Mouse (Mus musculus) liver, embryonic 13.5 days (tissue): ENCODE data around the gene Rnf111. TPM values are rescaled to one million over a fixed set of nuclear protein-coding genes. Genes with fewer than 3 reads are reported as not detected.

Experiments used
- ATAC-seq: fragments of 200-750 bp; cut with Nextera tagmentation; 2 replicates; pipeline ENCODE4 v1.8.0; 2017; ENCODE audit warnings: low read depth, mild to moderate bottlenecking, moderate number of reproducible peaks, moderate library complexity
- DNase-seq: peaks from one replicate; pipeline ENCODE4 v3.0.0; 2022
- H3K27ac ChIP-seq: fragments of 300-500 bp; sonication (generic); 2 replicates; pipeline ENCODE4 v1.5.1; 2015; ENCODE audit warnings: moderate library complexity, mild to moderate bottlenecking, inconsistent platforms
- H3K27me3 ChIP-seq: fragments of 300-500 bp; sonication (generic); 2 replicates; pipeline ENCODE4 v1.6.1; 2015; ENCODE audit warnings: mild to moderate bottlenecking, inconsistent platforms
- H3K36me3 ChIP-seq: fragments of 300-500 bp; sonication (generic); 2 replicates; pipeline ENCODE4 v1.6.1; 2015; ENCODE audit warnings: mild to moderate bottlenecking, inconsistent platforms
- H3K4me1 ChIP-seq: fragments of 300-500 bp; sonication (generic); replicated peaks from 2 replicates; pipeline ENCODE4 v1.6.1; 2015; ENCODE audit warnings: inconsistent platforms
- H3K4me2 ChIP-seq: fragments of 300-500 bp; sonication (generic); 2 replicates; pipeline ENCODE4 v1.6.1; 2015; ENCODE audit warnings: inconsistent platforms, mild to moderate bottlenecking, moderate library complexity
- H3K4me3 ChIP-seq: fragments of 300-500 bp; sonication (generic); replicated peaks from 2 replicates; pipeline ENCODE4 v1.5.1; 2015; ENCODE audit warnings: mild to moderate bottlenecking, inconsistent platforms
- H3K9ac ChIP-seq: fragments of 300-500 bp; sonication (generic); 2 replicates; pipeline ENCODE4 v1.6.1; 2015; ENCODE audit warnings: mild to moderate bottlenecking, inconsistent platforms
- H3K9me3 ChIP-seq: fragments of 300-500 bp; sonication (generic); replicated peaks from 2 replicates; pipeline ENCODE4 v1.6.1; 2016; ENCODE audit warnings: inconsistent platforms
- WGBS: fragments of 180-500 bp; shearing (Covaris S2); methylation state at CpG from one replicate; pipeline ENCODE4 v1.1.7; 2015; ENCODE audit not compliant: insufficient replicate concordance; 5-methylcytosine and 5-hydroxymethylcytosine counted together
- polyA plus RNA-seq: library from polyadenylated mRNA; unstranded; fragments of >200 nt; fragmentation: Nextera tagmentation; extraction: Ambion mirVana; gene quantifications from 2 replicates; pipeline ENCODE4 v1.2.1, GENCODE M21; 2015

Gene Rnf111
- polyA plus RNA-seq, 1 experiment from 2014 or later: 7.2 TPM

DNA sequence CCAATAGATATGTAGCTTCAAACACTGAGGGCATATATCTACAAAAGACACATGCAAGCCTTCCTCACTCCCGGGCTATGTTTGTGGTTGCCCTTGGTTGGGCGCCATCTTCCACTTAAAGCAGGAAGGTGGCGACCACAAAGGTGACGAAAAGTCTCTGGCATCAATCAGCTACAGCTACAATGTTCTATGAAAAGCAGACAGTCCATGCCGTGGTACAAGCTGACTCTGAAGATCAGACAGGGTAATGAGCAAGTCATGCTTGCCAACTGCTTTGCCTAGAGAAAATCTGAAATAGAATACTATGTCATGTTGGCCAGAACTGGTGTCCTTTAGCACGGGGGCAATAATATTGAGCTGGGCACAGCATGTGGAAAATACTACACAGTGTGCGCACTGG is 20.8 kb upstream of the Rnf111 start:
- no peak overlapping the region for H3K4me2 ChIP-seq
- ATAC-seq (no peak), DNase-seq (no peak)
- H3K4me1 ChIP-seq: no peaks in the 10 kb centered on the region
- 56% methylated on average over 7 of the region's 7 CpGs for WGBS
- no peak overlapping the region for H3K27ac ChIP-seq
- H3K36me3 ChIP-seq: no peaks in the 10 kb centered on the region
- H3K9ac ChIP-seq: no peak overlapping the region
- no peak overlapping the region for H3K4me3 ChIP-seq
- H3K27me3 ChIP-seq: no peaks in the 10 kb centered on the region
- no peaks in the 10 kb centered on the region for H3K9me3 ChIP-seq

DNA sequence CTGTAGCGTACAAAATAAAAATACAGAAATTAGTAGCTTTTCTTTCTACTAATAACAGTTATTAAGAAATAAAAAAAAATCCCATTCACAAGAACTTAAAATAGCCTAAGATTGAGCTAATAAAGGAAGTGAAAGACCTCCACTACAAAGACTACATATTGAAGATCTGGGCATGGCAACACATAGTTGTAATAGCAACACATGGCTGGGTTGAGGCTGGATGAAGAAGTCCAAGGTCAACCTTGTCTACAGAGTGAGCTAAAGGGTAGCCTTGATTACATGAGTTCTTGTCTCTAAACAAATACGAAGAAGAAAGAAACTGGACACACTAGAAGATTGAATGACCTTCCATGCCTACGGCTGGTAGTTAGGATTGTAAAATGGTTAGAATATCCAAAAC is 20.3 kb upstream of the Rnf111 start:
- no peaks in the 10 kb centered on the region for H3K36me3 ChIP-seq
- WGBS: 77% methylated on average over 3 of the region's 3 CpGs
- no peak for ATAC-seq
- no peak overlapping the region for H3K4me2 ChIP-seq
- no peak overlapping the region for H3K27ac ChIP-seq
- no peak overlapping the region for H3K9ac ChIP-seq
- H3K4me3 ChIP-seq: no peak overlapping the region
- H3K4me1 ChIP-seq: no peaks in the 10 kb centered on the region
- no peaks in the 10 kb centered on the region for H3K9me3 ChIP-seq
- DNase-seq: no peak
- no peaks in the 10 kb centered on the region for H3K27me3 ChIP-seq

DNA sequence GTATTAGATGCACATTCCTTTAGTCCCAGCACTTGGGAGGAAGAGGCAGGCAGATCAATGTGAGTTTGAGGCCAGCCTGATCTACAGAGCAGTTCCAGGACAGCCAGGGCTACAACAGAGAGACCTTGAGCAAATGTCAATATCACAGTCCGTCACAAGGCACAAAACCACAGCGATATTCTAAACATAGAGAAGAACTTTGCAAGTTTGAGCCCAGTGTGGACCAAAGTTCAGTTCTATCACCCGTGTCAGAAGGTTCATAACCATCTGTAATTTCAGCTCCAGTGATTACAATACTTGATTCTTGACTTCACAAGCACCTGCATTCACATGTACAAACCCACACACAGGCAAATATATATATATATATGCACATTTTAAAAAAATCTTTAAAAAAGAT is 17.1 kb upstream of the Rnf111 start:
- no peak for ATAC-seq
- Histone ChIP-seq H3K36me3 (no peaks in the 10 kb centered on the region), H3K27ac (no peak overlapping the region), H3K9me3 (no peaks in the 10 kb centered on the region), H3K4me1 (no peaks in the 10 kb centered on the region), H3K4me3 (no peak overlapping the region), H3K4me2 (no peak overlapping the region), H3K27me3 (no peaks in the 10 kb centered on the region), H3K9ac (no peak overlapping the region)
- no peak for DNase-seq
- WGBS: 66% methylated on average over 3 of the region's 3 CpGs

DNA sequence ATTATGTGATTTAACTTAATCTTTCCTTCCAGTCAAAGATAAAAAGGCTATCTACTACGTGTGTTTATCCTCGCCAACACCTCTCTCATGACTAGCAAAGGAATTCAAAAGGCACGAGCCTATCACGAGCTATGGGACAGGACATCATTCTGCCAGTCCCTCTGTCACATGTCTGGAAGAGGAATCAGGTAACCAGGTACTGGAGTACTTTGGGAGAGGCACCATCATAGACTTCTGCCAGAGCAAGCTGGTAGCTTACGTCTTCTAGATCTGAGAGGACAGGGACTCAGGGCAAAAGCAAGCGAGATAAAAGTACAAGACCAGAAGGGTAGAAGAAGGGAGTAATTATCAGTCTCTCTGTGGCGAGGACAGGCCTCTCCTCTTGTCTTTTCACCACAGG is 8.2 kb upstream of the Rnf111 start:
- no peaks in the 10 kb centered on the region for H3K27me3 ChIP-seq
- no peaks in the 10 kb centered on the region for H3K9me3 ChIP-seq
- H3K9ac ChIP-seq: no peak overlapping the region
- H3K36me3 ChIP-seq: no peaks in the 10 kb centered on the region
- H3K4me2 ChIP-seq: no peak overlapping the region
- H3K27ac ChIP-seq: no peak overlapping the region
- H3K4me1 ChIP-seq: peaks cover 11% of the 10 kb centered on the region
- DNase-seq (no peak), ATAC-seq (no peak)
- WGBS: 64% methylated on average over 7 of the region's 7 CpGs
- H3K4me3 ChIP-seq: no peak overlapping the region

DNA sequence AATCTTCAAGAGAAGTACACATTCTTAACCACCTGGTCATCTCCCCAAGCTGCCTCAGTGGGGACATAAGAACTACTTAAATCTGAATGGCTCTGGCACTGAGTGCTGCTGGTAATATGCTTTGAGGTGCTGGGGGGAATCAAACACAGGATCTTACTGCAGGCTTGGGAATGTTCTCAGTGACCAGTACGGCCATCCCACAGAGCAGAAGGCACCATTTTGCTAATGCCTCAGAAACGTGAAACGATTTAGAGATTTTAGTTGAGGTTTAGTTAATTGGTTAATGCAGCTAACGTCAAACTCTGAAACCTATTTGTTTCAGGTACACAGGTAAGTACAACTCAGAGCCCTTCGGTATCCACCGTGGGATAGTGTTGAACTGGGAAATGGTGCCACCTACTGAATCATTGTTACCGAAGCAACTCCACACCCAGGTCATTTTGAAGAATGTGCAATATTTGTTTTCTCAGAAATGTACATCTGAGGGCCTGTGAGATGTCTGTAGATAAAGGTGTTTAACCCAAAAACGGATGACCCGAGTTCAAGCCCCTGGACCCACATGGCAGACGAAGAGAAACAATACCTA is 7.6 kb upstream of the Rnf111 start:
- Histone ChIP-seq H3K9me3 (no peaks in the 10 kb centered on the region), H3K4me3 (no peak overlapping the region), H3K9ac (no peak overlapping the region), H3K27ac (no peak overlapping the region), H3K27me3 (no peaks in the 10 kb centered on the region), H3K4me1 (peaks cover 11% of the 10 kb centered on the region), H3K36me3 (no peaks in the 10 kb centered on the region), H3K4me2 (no peak overlapping the region)
- whole genome bisulfite sequencing: 47% methylated on average over 10 of the region's 10 CpGs
- DNase-seq: no peak
- ATAC-seq: no peak

DNA sequence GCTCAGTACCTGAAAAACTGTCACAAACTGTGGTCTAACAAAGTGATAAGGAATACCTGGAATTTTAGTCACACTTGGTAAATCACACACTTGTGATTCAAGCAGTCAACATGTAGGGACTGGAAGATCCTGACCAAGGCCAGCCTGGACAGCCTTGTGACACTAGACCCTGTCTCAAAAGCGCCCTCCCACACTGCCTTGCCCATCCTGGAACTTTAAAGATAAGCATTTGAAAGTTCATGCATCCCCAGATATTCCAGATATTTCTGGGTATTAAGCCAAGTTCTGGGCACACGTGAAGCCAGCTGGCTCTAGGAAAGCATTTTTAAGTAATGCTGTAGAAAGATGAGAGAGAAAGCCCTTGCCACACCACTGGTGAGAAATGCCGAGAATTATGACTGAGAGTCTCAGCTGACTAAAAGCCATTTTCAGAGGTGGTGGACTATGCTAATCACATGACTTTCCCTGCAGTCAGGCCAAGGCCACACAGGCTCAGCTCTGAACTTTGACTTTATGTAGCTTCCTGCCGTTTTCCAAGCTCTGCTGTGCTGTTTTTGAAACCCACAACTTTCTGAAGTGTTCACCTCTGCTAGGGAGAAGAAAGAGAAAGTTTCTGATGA is 6.5 kb upstream of the Rnf111 start:
- no peaks in the 10 kb centered on the region for H3K36me3 ChIP-seq
- no peaks in the 10 kb centered on the region for H3K27me3 ChIP-seq
- DNase-seq (no peak), ATAC-seq (no peak)
- WGBS: 53% methylated on average over 4 of the region's 4 CpGs
- peak overlapping the region; percentile 3; the same call in 1 of the 2 replicates for H3K27ac ChIP-seq
- no peak overlapping the region for H3K4me3 ChIP-seq
- no peak overlapping the region for H3K9ac ChIP-seq
- no peak overlapping the region for H3K4me2 ChIP-seq
- no peaks in the 10 kb centered on the region for H3K9me3 ChIP-seq
- peaks cover 11% of the 10 kb centered on the region for H3K4me1 ChIP-seq

DNA sequence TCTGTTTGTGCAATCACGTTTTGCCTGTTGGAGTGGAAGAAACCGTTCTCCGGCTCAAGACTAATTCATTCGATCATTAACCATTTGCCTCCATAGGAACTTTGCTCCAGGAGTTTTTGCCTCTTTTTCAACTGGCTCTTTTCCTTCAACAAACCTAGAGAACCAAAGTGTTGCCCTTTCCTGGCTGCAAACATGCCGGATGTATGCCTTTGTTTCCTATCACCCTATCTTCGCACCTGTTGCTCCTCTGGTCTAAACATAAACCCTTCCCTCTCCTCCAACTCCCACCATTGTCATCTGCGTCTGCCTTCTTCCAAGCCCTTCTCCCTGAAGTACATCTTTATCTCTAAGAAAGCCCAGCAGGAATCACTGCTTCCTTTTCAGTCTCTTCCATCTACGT is 3.3 kb upstream of the Rnf111 start:
- no peak overlapping the region for H3K4me2 ChIP-seq

DNA sequence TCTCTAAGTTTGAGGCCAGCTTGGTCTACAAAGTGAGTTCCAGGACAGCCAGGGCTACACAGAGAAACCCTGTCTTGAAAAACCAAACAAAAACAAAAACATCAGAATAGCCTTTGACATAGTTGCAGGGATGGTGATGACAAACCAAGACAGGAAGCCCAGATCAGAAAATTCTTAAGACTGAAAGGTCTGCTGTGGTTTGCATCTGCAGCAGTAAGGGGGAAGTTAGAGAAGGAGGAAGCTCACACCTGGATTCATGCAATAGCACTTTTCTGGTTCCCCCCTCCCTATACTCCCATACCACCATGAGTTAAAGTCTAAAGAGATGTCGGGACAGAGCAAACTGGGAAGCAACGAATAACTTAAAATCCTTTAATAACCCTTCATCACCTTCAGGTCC is 2.7 kb upstream of the Rnf111 start:
- Histone ChIP-seq H3K27ac (no peak overlapping the region), H3K4me1 (peaks cover 34% of the 10 kb centered on the region), H3K4me2 (no peak overlapping the region), H3K27me3 (no peaks in the 10 kb centered on the region), H3K36me3 (no peaks in the 10 kb centered on the region), H3K4me3 (no peak overlapping the region), H3K9me3 (no peaks in the 10 kb centered on the region), H3K9ac (no peak overlapping the region)
- DNase-seq (no peak), ATAC-seq (no peak)
- 46% methylated on average over 2 of the region's 2 CpGs for WGBS

More for the DNA sequence above, 3.3 kb upstream of the Rnf111 start:
- Histone ChIP-seq H3K36me3 (no peaks in the 10 kb centered on the region), H3K27me3 (no peaks in the 10 kb centered on the region), H3K9me3 (no peaks in the 10 kb centered on the region), H3K4me1 (peaks cover 28% of the 10 kb centered on the region), H3K4me3 (no peak overlapping the region), H3K9ac (no peak overlapping the region), H3K27ac (no peak overlapping the region)
- DNase-seq: no peak
- ATAC-seq: no peak
- WGBS: 69% methylated on average over 8 of the region's 8 CpGs

DNA sequence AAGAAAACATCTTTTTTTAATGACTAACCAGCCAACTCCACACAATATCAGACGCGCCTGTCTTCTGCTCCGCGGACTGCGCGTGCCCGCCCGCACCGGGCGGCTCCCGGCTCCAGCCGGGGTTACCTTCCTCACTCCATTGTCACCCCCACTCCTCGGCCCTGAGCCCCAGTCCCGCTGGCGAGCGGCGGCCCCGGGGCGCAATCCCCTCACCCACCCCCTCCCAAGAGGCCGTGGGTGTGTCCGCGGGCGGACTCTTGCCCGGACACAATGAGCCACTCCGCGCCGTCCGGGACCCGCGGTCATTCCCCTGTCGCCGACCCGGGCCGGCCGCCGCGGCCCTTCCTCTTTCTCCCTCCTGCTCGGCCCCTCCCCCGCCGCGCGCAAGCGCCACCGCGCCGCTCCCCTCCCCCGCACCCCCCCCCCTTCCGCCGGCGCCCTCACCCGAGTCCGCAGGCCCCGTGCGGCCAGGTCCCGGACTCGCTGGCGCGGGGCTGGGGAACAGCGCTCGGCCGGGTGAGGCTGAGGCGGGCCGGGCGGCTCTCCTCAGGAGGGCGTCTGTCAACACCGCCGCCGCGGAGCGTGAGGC is 416 bp downstream of the Rnf111 start:
- ATAC-seq (peak; percentile 84), DNase-seq (peak; percentile 45)
- H3K9me3 ChIP-seq: no peaks in the 10 kb centered on the region
- WGBS: under 1% methylated on average over 55 of the region's 70 CpGs
- peaks cover 23% of the 10 kb centered on the region for H3K4me1 ChIP-seq
- peaks cover 10% of the 10 kb centered on the region for H3K36me3 ChIP-seq
- H3K27me3 ChIP-seq: no peaks in the 10 kb centered on the region
- H3K27ac ChIP-seq: peak overlapping the region; percentile 95
- H3K9ac ChIP-seq: peak overlapping the region; percentile 97
- peak overlapping the region; percentile 75 for H3K4me2 ChIP-seq
- peak overlapping the region; percentile 94 for H3K4me3 ChIP-seq

DNA sequence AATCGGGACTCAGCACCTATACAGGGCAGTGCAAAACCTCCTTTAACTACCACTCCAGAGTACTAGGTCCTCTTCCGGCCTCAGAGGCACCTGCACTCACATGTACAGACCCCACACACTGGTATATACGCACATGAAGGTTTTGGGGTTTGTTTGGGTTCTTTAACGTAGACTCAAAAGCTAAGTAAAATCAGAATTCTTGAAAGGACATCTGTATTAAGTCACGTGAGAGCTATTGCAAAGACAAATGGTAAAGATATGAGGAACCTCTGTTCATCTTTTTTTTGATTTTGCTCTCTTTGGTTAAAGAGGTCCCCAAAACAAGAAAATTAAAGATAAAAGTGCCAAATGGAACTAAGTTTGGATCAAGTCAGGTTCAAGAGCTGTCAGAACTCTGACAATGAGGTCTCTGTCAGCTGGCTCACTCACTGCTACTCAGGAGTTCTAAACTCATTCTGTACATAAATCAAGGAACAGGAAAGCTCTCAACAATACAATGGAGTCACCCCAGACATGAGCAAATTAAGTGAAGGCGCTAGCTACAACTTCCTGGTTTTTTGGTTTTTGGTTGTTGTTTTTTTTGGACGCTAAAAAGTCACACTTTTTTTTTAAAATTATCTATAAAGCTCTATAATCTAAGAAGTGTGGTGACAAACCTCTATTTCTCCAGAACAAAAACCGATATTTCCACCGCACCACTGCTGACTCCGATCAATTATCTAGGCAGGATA is 1.1 kb downstream of the Rnf111 start:
- WGBS: 26% methylated on average over 10 of the region's 10 CpGs
- DNase-seq (no peak), ATAC-seq (no peak)
- peak overlapping the region; percentile 75 for H3K4me2 ChIP-seq
- peaks cover 10% of the 10 kb centered on the region for H3K36me3 ChIP-seq
- peaks cover 26% of the 10 kb centered on the region for H3K4me1 ChIP-seq
- H3K9me3 ChIP-seq: no peaks in the 10 kb centered on the region
- peak overlapping the region; percentile 95 for H3K27ac ChIP-seq
- H3K4me3 ChIP-seq: peak overlapping the region; percentile 94
- no peaks in the 10 kb centered on the region for H3K27me3 ChIP-seq
- peak overlapping the region; percentile 97 for H3K9ac ChIP-seq

DNA sequence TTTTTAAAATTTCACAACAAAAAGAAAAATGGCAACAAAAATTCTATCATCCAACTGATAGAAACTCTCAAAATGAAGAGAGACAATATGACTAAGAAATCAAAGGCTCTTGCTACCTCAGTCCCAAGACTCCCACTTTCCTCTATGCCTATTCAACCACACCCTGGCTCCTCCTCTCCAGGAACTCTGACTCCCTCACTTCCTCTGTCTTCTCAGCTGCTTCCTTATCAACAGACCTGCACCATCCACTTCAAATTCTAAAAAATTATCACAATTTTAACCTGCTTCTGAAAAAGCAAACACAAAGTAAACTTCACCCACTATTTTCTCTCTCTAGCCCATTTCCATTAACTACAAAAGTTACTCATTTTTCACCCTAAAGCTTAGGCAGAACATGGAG is 6.5 kb downstream of the Rnf111 start:
- H3K4me2 ChIP-seq: no peak overlapping the region
- H3K4me1 ChIP-seq: peaks cover 45% of the 10 kb centered on the region
- H3K36me3 ChIP-seq: peaks cover 30% of the 10 kb centered on the region
- peak overlapping the region; percentile 55; the same call in 1 of the 2 replicates for H3K27ac ChIP-seq
- DNase-seq (no peak), ATAC-seq (no peak)
- H3K9ac ChIP-seq: no peak overlapping the region
- H3K4me3 ChIP-seq: no peak overlapping the region
- H3K27me3 ChIP-seq: no peaks in the 10 kb centered on the region
- H3K9me3 ChIP-seq: no peaks in the 10 kb centered on the region
